Mouse (Mus musculus): Measurements from ENCODE around the gene Cops3.
"Not testable (repeated sequence)": the region's sequence is repeated elsewhere in the genome, so short reads cannot be mapped to it uniquely, and the experiment has no call there.

The Cops3 gene

GRCm38 (mm10) chr11:59839459-59840126, at the start of gene Cops3:
Cops3 (minus strand) TSS chr11:59839838.
- DNase-seq (ENCODE audit: low read depth, low spot score): peak; percentile 99

- DNase-seq (ENCODE audit: low read depth, low spot score): no peak
Measured at GRCm38 (mm10) chr11:59888151-59888550, 48.5 kb upstream of the Cops3 start.

DNA sequence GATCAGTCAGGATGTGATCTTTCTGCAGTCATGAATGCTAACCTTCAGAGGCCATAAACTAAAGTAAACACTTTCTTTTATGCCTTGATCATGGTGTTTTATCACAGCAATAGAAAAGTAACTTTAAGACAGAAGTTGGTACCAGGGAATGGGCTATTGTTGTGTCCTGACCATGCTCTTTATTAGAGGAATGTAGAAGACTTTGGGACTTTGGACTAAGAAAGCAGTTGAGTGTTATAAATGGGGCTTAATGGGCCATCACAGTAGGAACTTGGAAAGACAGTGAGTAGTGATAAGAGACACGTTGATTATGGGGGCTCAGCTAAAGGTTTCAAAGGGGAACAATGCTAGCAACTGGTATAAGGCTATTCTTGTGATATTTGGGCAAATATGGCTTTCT, 47.3 kb upstream of the Cops3 start:
- no peak for DNase-seq (ENCODE audit: low read depth, low spot score)

GRCm38 (mm10) chr11:59885217-59885986, 45.8 kb upstream of the Cops3 start:
- DNase-seq (ENCODE audit: low read depth, low spot score): peak; percentile 39

GRCm38 (mm10) chr11:59880031-59880430, 40.4 kb upstream of the Cops3 start:
- DNase-seq (ENCODE audit: low read depth, low spot score): peak; percentile 77

- DNase-seq (ENCODE audit: low read depth, low spot score): no peak
Measured at GRCm38 (mm10) chr11:59872124-59872523, 32.5 kb upstream of the Cops3 start.

DNA sequence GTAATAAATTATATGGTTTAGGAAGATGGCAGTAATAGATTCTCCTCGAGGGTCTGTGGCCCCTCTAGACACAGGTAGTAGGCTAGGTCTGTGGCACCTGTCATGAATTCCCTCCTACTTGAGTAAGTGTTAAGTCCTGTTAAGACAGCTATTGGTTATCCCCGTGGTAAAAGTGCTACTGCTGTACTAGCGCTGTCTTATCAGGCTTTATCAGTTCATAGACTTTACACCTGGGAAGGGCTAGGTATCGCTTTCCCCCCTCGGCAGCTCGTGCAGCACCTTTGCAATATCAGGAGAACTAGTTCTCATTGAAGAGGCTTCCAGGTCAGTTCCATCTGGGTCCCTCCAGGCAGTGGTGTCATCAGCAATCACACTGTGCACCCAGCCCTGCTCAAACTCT, 24.7 kb upstream of the Cops3 start:
- DNase-seq (ENCODE audit: low read depth, low spot score): no peak

DNA sequence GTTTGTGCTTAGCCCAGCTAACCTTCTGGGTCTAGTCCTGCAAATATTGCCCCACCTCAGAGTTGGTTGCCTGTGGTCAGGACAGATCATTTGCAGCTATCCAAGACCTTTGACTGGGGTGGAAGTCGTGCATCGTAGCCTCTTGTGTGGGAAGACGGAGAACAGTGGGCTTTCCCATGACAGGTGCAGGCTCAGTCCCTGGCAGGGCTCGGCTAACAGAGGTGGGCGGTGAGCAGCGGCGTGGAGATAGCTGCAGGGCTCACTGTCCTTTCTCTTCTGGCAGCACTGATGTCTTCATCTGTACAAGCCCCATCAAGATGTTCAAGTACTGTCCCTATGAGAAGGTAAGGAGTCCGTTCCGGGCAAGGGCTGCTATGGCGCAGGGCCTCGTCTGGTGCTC, 20.8 kb upstream of the Cops3 start:
- DNase-seq (ENCODE audit: low read depth, low spot score): no peak

DNA sequence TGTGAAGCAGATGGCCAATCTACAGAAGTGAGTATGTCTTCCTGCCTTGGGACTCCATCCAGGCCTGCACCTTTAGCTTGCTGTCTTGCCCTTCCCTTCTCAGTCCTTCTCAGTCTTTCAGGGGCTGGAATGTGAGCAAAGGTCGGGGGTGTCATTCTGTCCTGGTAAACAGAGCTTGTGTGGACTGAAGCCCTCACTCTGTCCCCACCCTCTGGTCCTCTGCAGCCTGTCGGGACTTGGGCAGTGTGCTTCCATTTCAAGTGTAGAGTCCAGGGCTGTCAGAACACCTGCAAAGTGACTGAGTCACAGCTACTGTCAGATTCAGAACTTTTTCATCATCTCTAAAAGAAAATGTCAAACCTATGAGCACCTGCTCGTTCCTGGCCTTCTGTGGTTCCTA, 13.2 kb upstream of the Cops3 start:
- no peak for DNase-seq (ENCODE audit: low read depth, low spot score)

GRCm38 (mm10) chr11:59847891-59848884, 8.6 kb upstream of the Cops3 start:
- DNase-seq (ENCODE audit: low read depth, low spot score): peak; percentile 52

- peak; percentile 95 for DNase-seq (ENCODE audit: low read depth, low spot score)
Measured at GRCm38 (mm10) chr11:59847131-59847530, 7.5 kb upstream of the Cops3 start.

- peak; percentile 79 for DNase-seq (ENCODE audit: low read depth, low spot score)
Measured at GRCm38 (mm10) chr11:59846311-59846710, 6.7 kb upstream of the Cops3 start.

- peak; percentile 97 for DNase-seq (ENCODE audit: low read depth, low spot score)
Measured at GRCm38 (mm10) chr11:59839008-59839458, 605 bp downstream of the Cops3 start, which contains the start of gene Nt5m. Nt5m (plus strand) TSS chr11:59839447.

DNA sequence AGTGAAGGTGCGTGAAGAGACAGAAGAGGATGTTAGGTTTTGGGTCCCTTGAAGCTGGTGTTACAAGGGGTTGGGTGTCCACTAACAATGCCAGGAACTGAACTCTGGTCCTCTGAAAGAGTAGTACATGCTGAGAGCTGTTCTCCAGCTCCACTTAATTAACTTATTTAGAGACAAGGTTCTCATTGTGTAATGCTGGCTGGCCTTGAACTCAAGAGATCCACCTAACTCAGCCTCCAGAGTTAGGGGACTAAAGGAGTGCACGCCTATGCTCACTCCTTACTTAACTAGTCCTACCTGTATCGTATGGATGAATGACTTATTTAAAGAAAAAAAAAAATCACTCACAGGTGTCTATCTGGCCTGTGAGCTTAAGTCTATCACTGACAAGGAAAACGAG, 1.2 kb downstream of the Cops3 start:
- no peak for DNase-seq (ENCODE audit: low read depth, low spot score)

DNA sequence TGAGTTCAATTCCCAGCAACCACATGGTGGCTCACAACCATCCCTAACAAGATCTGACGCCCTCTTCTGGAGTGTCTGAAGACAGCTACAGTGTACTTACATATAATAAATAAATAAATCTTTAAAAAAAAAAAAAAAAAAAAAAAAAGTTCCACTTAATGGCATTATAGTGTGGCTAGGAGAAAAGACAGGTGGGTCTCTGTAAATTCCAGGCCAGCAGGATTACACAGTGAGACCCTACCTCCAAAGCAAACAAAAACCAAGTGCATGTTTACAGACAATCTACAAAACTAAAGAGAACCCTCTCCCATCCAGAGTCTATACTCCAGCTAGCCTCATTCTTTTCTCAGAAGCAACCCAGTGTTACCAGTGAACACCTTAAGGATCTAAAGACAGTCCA, 1.8 kb downstream of the Cops3 start:
- not testable (repeated sequence) for DNase-seq (ENCODE audit: low read depth, low spot score)

GRCm38 (mm10) chr11:59821625-59822024, 18.0 kb downstream of the Cops3 start:
- peak; percentile 64 for DNase-seq (ENCODE audit: low read depth, low spot score)

DNA sequence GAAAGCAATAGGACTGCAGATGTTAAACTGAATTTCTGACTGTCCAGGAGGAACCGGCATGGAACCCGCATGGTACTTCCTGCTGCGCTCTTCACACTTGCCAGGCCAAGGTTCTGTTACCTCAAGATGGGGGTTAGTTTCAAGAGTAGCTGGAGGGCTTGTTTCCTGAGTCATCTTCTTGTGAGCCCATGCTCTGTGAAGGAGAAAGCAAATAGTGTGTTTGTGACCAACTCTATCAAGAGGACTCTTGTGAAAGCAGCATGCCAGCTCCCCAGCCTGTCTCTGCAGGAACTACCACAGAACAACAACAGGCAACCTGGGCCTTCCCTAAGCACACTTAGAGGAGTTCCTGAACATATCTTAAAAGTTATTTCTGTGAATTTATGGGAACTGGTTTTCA, 21.7 kb downstream of the Cops3 start:
- no peak for DNase-seq (ENCODE audit: low read depth, low spot score)

GRCm38 (mm10) chr11:59815482-59816065, 24.1 kb downstream of the Cops3 start:
- DNase-seq (ENCODE audit: low read depth, low spot score): no peak

GRCm38 (mm10) chr11:59814936-59815335, 24.7 kb downstream of the Cops3 start:
- DNase-seq (ENCODE audit: low read depth, low spot score): no peak

GRCm38 (mm10) chr11:59814311-59814710, 25.3 kb downstream of the Cops3 start:
- DNase-seq (ENCODE audit: low read depth, low spot score): peak; percentile 87

- no peak for DNase-seq (ENCODE audit: low read depth, low spot score)
Measured at GRCm38 (mm10) chr11:59813276-59813675, 26.4 kb downstream of the Cops3 start.

Measured in R1 (cell line).